Mouse (Mus musculus): ENCODE results near the gene Wdr86. TPM values are rescaled to one million over a fixed set of nuclear protein-coding genes. Genes with fewer than 3 reads are reported as not detected.

Gene Wdr86
- polyA plus RNA-seq, 1 experiment from 2014 or later: 2.0 TPM

- Histone ChIP-seq H3K4me1 (replicated peaks) (peaks cover 28% of the 10 kb centered on the region), H3K9me3 (replicated peaks) (no peaks in the 10 kb centered on the region), H3K4me3 (replicated peaks) (peak overlapping the region; percentile 50), H3K27ac (no peak overlapping the region), H3K9ac (no peak overlapping the region), H3K36me3 (no peaks in the 10 kb centered on the region), H3K4me2 (peak overlapping the region; percentile 56), H3K27me3 (peaks cover 47% of the 10 kb centered on the region)
- DNase-seq: no peak
- no peak for ATAC-seq (ENCODE audit: low read depth)
- WGBS (ENCODE audit: insufficient replicate concordance): 7% methylated on average over 15 of the region's 15 CpGs
Measured at GRCm38 (mm10) chr5:24730986-24731385, 459 bp upstream of the Wdr86 start.

- no peak overlapping the region for H3K27ac ChIP-seq
- H3K27me3 ChIP-seq: peaks cover 47% of the 10 kb centered on the region
- H3K4me3 ChIP-seq (replicated peaks): peak overlapping the region; percentile 50
- peak overlapping the region; percentile 56 for H3K4me2 ChIP-seq
- H3K9ac ChIP-seq: peak overlapping the region; percentile 47
- no peak for DNase-seq
- H3K9me3 ChIP-seq (replicated peaks): no peaks in the 10 kb centered on the region
- H3K36me3 ChIP-seq: no peaks in the 10 kb centered on the region
- H3K4me1 ChIP-seq (replicated peaks): peaks cover 28% of the 10 kb centered on the region
- no peak for ATAC-seq (ENCODE audit: low read depth)
- 6% methylated on average over 49 of the region's 49 CpGs for WGBS (ENCODE audit: insufficient replicate concordance)
Measured at GRCm38 (mm10) chr5:24729797-24730487, 585 bp downstream of the Wdr86 start.

- H3K27me3 ChIP-seq: peaks cover 45% of the 10 kb centered on the region
- no peak for DNase-seq
- H3K4me2 ChIP-seq: no peak overlapping the region
- no peak overlapping the region for H3K4me3 ChIP-seq (replicated peaks)
- H3K27ac ChIP-seq: no peak overlapping the region
- 49% methylated on average over 12 of the region's 12 CpGs for WGBS (ENCODE audit: insufficient replicate concordance)
- peaks cover 12% of the 10 kb centered on the region for H3K4me1 ChIP-seq (replicated peaks)
- no peak overlapping the region for H3K9ac ChIP-seq
- ATAC-seq (ENCODE audit: low read depth): peak; percentile 57
- H3K36me3 ChIP-seq: no peaks in the 10 kb centered on the region
- no peaks in the 10 kb centered on the region for H3K9me3 ChIP-seq (replicated peaks)
Measured at GRCm38 (mm10) chr5:24726901-24727836, 3.4 kb downstream of the Wdr86 start.

GRCm38 (mm10) chr5:24725897-24726296, 4.6 kb downstream of the Wdr86 start:
- Histone ChIP-seq H3K4me2 (no peak overlapping the region), H3K27ac (no peak overlapping the region), H3K27me3 (peaks cover 32% of the 10 kb centered on the region), H3K9ac (no peak overlapping the region), H3K9me3 (replicated peaks) (no peaks in the 10 kb centered on the region), H3K36me3 (no peaks in the 10 kb centered on the region), H3K4me1 (replicated peaks) (peaks cover 11% of the 10 kb centered on the region), H3K4me3 (replicated peaks) (no peak overlapping the region)
- DNase-seq: no peak
- WGBS (ENCODE audit: insufficient replicate concordance): 60% methylated on average over 6 of the region's 6 CpGs
- no peak for ATAC-seq (ENCODE audit: low read depth)

GRCm38 (mm10) chr5:24724805-24725204, 5.7 kb downstream of the Wdr86 start:
- H3K27ac ChIP-seq: peak overlapping the region; percentile 23; the same call in 1 of the 2 replicates
- no peaks in the 10 kb centered on the region for H3K9me3 ChIP-seq (replicated peaks)
- H3K9ac ChIP-seq: no peak overlapping the region
- WGBS (ENCODE audit: insufficient replicate concordance): 59% methylated on average over 5 of the region's 5 CpGs
- no peak overlapping the region for H3K4me2 ChIP-seq
- H3K27me3 ChIP-seq: peaks cover 21% of the 10 kb centered on the region
- H3K36me3 ChIP-seq: no peaks in the 10 kb centered on the region
- H3K4me3 ChIP-seq (replicated peaks): no peak overlapping the region
- H3K4me1 ChIP-seq (replicated peaks): peaks cover under 1% of the 10 kb centered on the region; the same call in 1 of the 2 replicates
- no peak for DNase-seq
- no peak for ATAC-seq (ENCODE audit: low read depth)

- H3K4me3 ChIP-seq (replicated peaks): no peak overlapping the region
- H3K36me3 ChIP-seq: no peaks in the 10 kb centered on the region
- H3K27ac ChIP-seq: peak overlapping the region; percentile 23; the same call in 1 of the 2 replicates
- H3K4me2 ChIP-seq: no peak overlapping the region
- H3K27me3 ChIP-seq: peaks cover 16% of the 10 kb centered on the region
- no peaks in the 10 kb centered on the region for H3K9me3 ChIP-seq (replicated peaks)
- ATAC-seq (ENCODE audit: low read depth) (no peak), DNase-seq (no peak)
- H3K9ac ChIP-seq: no peak overlapping the region
- 72% methylated on average over 5 of the region's 5 CpGs for WGBS (ENCODE audit: insufficient replicate concordance)
- no peaks in the 10 kb centered on the region; the same call in 1 of the 2 replicates for H3K4me1 ChIP-seq (replicated peaks)
Measured at GRCm38 (mm10) chr5:24724270-24724634, 6.3 kb downstream of the Wdr86 start.

GRCm38 (mm10) chr5:24723527-24724269, 6.8 kb downstream of the Wdr86 start:
- 57% methylated on average over 11 of the region's 11 CpGs for WGBS (ENCODE audit: insufficient replicate concordance)
- DNase-seq: no peak
- H3K9ac ChIP-seq: no peak overlapping the region

GRCm38 (mm10) chr5:24719852-24720251, 10.7 kb downstream of the Wdr86 start:
- 53% methylated on average over 3 of the region's 3 CpGs for WGBS (ENCODE audit: insufficient replicate concordance)
- Histone ChIP-seq H3K9me3 (replicated peaks) (no peaks in the 10 kb centered on the region), H3K27ac (no peak overlapping the region), H3K9ac (no peak overlapping the region), H3K4me2 (no peak overlapping the region), H3K4me1 (replicated peaks) (peaks cover 8% of the 10 kb centered on the region), H3K4me3 (replicated peaks) (no peak overlapping the region), H3K27me3 (no peaks in the 10 kb centered on the region), H3K36me3 (no peaks in the 10 kb centered on the region)
- ATAC-seq (ENCODE audit: low read depth): no peak
- DNase-seq: no peak

More at GRCm38 (mm10) chr5:24723527-24724269, 6.8 kb downstream of the Wdr86 start:
- H3K27ac ChIP-seq: no peak overlapping the region
- ATAC-seq (ENCODE audit: low read depth): no peak
- no peak overlapping the region for H3K4me2 ChIP-seq
- H3K9me3 ChIP-seq (replicated peaks): no peaks in the 10 kb centered on the region
- no peaks in the 10 kb centered on the region; the same call in 1 of the 2 replicates for H3K4me1 ChIP-seq (replicated peaks)
- peaks cover 10% of the 10 kb centered on the region for H3K27me3 ChIP-seq
- no peak overlapping the region for H3K4me3 ChIP-seq (replicated peaks)
- no peaks in the 10 kb centered on the region for H3K36me3 ChIP-seq

GRCm38 (mm10) chr5:24718076-24718475, 12.5 kb downstream of the Wdr86 start:
- H3K27me3 ChIP-seq: no peaks in the 10 kb centered on the region
- no peak overlapping the region for H3K27ac ChIP-seq
- H3K9me3 ChIP-seq (replicated peaks): no peaks in the 10 kb centered on the region
- H3K4me1 ChIP-seq (replicated peaks): peaks cover 10% of the 10 kb centered on the region
- H3K9ac ChIP-seq: no peak overlapping the region
- DNase-seq: no peak
- 71% methylated on average over 6 of the region's 6 CpGs for WGBS (ENCODE audit: insufficient replicate concordance)
- H3K4me2 ChIP-seq: no peak overlapping the region
- ATAC-seq (ENCODE audit: low read depth): peak; percentile 23; the same call in 1 of the 2 replicates
- no peaks in the 10 kb centered on the region for H3K36me3 ChIP-seq
- H3K4me3 ChIP-seq (replicated peaks): no peak overlapping the region

GRCm38 (mm10) chr5:24713987-24714386, 16.5 kb downstream of the Wdr86 start:
- 68% methylated on average over 6 of the region's 6 CpGs for WGBS (ENCODE audit: insufficient replicate concordance)
- H3K27ac ChIP-seq: no peak overlapping the region

GRCm38 (mm10) chr5:24713199-24713598, 17.3 kb downstream of the Wdr86 start:
- Histone ChIP-seq H3K4me2 (no peak overlapping the region), H3K27me3 (no peaks in the 10 kb centered on the region), H3K4me1 (replicated peaks) (peaks cover 25% of the 10 kb centered on the region), H3K9me3 (replicated peaks) (0 out of 2 replicates have a peak, but pooled peaks cover 2% of the 10 kb centered on the region), H3K27ac (no peak overlapping the region), H3K4me3 (replicated peaks) (no peak overlapping the region), H3K9ac (no peak overlapping the region), H3K36me3 (peaks cover 38% of the 10 kb centered on the region)
- DNase-seq: no peak
- ATAC-seq (ENCODE audit: low read depth): no peak
- WGBS (ENCODE audit: insufficient replicate concordance): 70% methylated on average over 2 of the region's 2 CpGs

More at GRCm38 (mm10) chr5:24713987-24714386, 16.5 kb downstream of the Wdr86 start:
- DNase-seq: no peak
- H3K4me2 ChIP-seq: no peak overlapping the region
- no peak for ATAC-seq (ENCODE audit: low read depth)
- H3K4me3 ChIP-seq (replicated peaks): no peak overlapping the region
- no peak overlapping the region for H3K9ac ChIP-seq
- peaks cover 25% of the 10 kb centered on the region for H3K4me1 ChIP-seq (replicated peaks)
- peaks cover 31% of the 10 kb centered on the region for H3K36me3 ChIP-seq
- no peaks in the 10 kb centered on the region for H3K27me3 ChIP-seq
- 0 out of 2 replicates have a peak, but pooled peaks cover 2% of the 10 kb centered on the region for H3K9me3 ChIP-seq (replicated peaks)

Data from liver, embryonic 13.5 days (tissue).